ENCODE assay signal across 12 mouse cellular contexts in the genomic region with DNA sequence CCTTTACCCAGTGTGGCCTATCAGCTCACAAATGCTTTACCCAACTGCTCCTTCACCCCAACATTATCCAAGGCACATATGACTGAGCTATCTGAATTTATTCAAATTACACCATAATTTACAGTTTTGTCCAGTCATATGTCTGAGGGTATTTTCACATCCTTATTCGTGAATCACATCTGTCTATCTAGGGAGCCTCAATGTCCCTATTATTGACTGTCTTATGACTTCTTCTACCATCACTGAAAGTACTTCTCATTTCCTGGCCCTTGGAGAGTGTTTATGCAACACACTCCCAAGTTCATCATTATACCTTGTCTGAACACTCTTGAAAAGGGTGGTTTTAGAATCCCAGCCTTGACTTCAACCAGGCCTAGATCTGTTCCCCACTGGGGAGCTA.
"Had no signal": no experiment of that assay in that cellular context is flagged by ENCODE, and none has a peak within 500 bp of the region (broad histone marks: within the 10 kb centered on the region; RNA-seq: fewer than 3 reads in every experiment).

No protein-coding gene starts in this region.

- DNase-seq: retina, postnatal 1 day; right cerebral cortex, adult 18-20 months; right cerebral cortex, postnatal 14 days; right cerebral cortex, postnatal 25 days; right cerebral cortex, postnatal 4 days; spleen, adult 18-20 months; thymus, adult 18-20 months; thymus, adult 2 months; thymus, postnatal 14 days; thymus, postnatal 25 days; thymus, postnatal 36 days; thymus, postnatal 4 days had no signal
